Mouse (Mus musculus) bone marrow macrophage, adult 2 months (primary cell): ENCODE results near the gene Cdc45. TPM values are rescaled to one million over a fixed set of nuclear protein-coding genes. Genes with fewer than 3 reads are reported as not detected.
A peak's percentile ranks its signal among the peaks of the same experiment; 100 is the strongest.

Experiments used
- H3K27ac ChIP-seq: 2 replicates; pipeline ENCODE4 v1.5.1; 2012; ENCODE audit warnings: low read depth, low read length; ENCODE audit not compliant: insufficient read depth
- H3K4me1 ChIP-seq: 2 replicates; pipeline ENCODE4 v1.6.1; 2012; ENCODE audit warnings: low read length; ENCODE audit not compliant: control insufficient read depth, insufficient read depth
- H3K4me3 ChIP-seq: 2 replicates; pipeline ENCODE4 v1.5.1; 2012; ENCODE audit warnings: mild to moderate bottlenecking, low read length, moderate library complexity; ENCODE audit not compliant: insufficient read depth
- CTCF ChIP-seq: IDR thresholded peaks from 2 replicates; pipeline ENCODE4 v1.5.1; 2012; ENCODE audit warnings: low read depth, mild to moderate bottlenecking, low read length, moderate library complexity
- POLR2A ChIP-seq: IDR thresholded peaks from 2 replicates; pipeline ENCODE4 v1.6.1; 2012; ENCODE audit warnings: mild to moderate bottlenecking, low read depth, low read length, borderline replicate concordance
- polyA plus RNA-seq: library from polyadenylated mRNA; stranded (reverse); fragments of >200 nt; gene quantifications from 2 replicates; pipeline ENCODE4 v1.2.4, GENCODE M21; 2012; ENCODE audit not compliant: missing spikeins, insufficient read depth, insufficient read length

Cdc45 gene
- polyA plus RNA-seq, 1 experiment: 9.7 TPM

DNA sequence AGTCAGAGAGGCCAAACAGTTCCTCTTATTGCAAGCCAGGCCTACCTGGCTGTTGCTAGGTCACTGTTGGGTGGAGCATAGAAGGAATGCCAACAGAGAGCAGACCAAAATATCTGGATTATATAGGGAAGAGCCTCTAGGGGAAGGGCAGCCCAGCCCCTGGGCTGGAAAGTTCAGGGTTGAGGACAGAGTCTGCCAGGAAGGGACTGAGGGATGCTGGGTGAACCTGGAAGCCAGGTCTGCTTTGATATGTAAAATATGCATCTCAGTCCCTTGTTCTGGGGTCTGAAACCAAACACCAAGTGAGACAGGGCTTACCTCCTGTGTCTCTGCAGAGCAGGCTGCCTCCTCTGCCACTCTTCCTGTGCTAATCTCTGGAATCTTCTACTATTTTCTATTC is 73.5 kb downstream of the Cdc45 start:
- no peaks in the 10 kb centered on the region for H3K4me1 ChIP-seq
- H3K4me3 ChIP-seq: no peak overlapping the region
- no peak overlapping the region for H3K27ac ChIP-seq
- TF ChIP-seq POLR2A (no peak), CTCF (no peak)

DNA sequence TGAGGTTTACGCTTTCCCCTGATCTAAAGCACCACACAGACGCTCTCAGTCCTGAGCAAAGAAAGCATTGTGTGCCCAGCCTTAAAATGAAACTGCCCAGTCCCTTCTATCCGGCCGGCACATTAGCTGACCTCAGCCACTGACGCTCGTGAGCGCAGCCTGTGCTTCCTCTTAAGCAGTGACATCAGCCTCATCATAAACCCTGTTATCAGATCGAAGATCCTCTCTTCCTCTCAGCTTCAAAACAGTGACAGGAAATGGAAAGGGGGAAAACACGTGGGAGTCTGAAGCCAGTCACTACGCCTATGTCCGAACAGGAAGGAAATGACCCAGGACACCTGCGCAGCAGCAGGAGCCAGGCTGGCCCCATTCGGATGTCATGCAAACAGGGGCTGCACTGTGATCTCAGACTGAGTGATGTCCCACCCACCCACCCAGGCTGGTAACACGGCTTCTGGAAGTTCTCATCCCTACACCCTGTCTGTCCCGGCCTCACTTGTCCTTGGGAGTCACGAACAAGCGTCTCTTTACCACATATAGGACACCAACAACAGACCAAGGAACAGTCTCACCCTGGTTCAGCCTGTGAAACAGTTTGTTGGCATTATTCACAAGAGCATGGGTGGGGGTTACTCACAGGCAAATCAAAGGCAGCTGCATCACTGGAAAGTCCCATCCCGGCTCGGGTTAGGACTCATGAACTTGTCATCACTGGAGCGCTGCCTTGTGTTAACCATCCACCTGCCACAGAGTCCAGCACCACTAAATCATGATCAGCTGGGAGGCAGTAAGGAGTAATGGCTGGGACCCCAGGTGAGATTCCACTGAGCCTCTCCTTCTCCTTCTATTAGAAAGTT is 78.5 kb downstream of the Cdc45 start:
- Histone ChIP-seq H3K4me3 (peak overlapping the region; percentile 65), H3K27ac (peak overlapping the region; percentile 27; the same call in 1 of the 2 replicates), H3K4me1 (peaks cover 5% of the 10 kb centered on the region; the same call in 1 of the 2 replicates)
- TF ChIP-seq CTCF: no peak
- no peak for TF ChIP-seq POLR2A

DNA sequence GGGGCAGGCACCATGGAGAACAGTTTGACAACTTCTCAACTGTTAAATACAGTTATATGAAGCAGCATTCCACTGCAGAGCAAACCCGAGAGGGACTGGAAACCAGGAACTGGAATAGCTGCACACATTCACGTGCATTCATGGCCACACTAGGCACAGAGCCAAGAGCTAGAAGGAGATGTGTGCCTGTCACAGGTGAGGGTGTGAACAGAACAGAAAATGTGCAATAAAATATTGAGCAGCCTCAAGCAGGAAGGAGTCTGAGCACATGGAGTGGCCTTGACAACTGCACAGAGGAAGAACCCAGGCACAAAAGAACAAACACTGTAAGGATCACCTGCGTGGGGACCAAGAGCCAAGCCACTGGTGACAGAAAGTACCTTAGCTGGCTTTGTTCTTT is 81.1 kb downstream of the Cdc45 start:
- Histone ChIP-seq H3K27ac (no peak overlapping the region), H3K4me1 (peaks cover 5% of the 10 kb centered on the region; the same call in 1 of the 2 replicates), H3K4me3 (no peak overlapping the region)
- TF ChIP-seq POLR2A (no peak), CTCF (no peak)

Other genes with a start within 250 kb of the Cdc45 start
- gene Tbx1, start 221.3 kb downstream of the Cdc45 start, polyA plus RNA-seq: not detected in 2 replicates
- gene Gp1bb, start 189.6 kb downstream of the Cdc45 start, polyA plus RNA-seq: not detected in 2 replicates
- gene Gm49601, start 185.6 kb downstream of the Cdc45 start, polyA plus RNA-seq: not detected in 2 replicates
- 0.60 and 0.83 TPM in 2 replicates for gene Sept5, start 182.0 kb downstream of the Cdc45 start, polyA plus RNA-seq
- not detected in 2 replicates for gene Cldn5, start 35.1 kb downstream of the Cdc45 start, polyA plus RNA-seq
- gene Ufd1, start 208 bp downstream of the Cdc45 start, polyA plus RNA-seq: 46.6 and 61.5 TPM in 2 replicates
- 15.1 and 15.5 TPM in 2 replicates for gene 2510002D24Rik, start 24.6 kb upstream of the Cdc45 start, polyA plus RNA-seq
- gene Gm28539, start 24.6 kb upstream of the Cdc45 start, polyA plus RNA-seq: not detected in 2 replicates
- 50.2 and 50.6 TPM in 2 replicates for gene Mrpl40, start 64.9 kb upstream of the Cdc45 start, polyA plus RNA-seq
- 20.1 and 23.8 TPM in 2 replicates for gene Hira, start 65.0 kb upstream of the Cdc45 start, polyA plus RNA-seq